Mouse (Mus musculus): ENCODE measurements around the gene Gm17387.

DNA sequence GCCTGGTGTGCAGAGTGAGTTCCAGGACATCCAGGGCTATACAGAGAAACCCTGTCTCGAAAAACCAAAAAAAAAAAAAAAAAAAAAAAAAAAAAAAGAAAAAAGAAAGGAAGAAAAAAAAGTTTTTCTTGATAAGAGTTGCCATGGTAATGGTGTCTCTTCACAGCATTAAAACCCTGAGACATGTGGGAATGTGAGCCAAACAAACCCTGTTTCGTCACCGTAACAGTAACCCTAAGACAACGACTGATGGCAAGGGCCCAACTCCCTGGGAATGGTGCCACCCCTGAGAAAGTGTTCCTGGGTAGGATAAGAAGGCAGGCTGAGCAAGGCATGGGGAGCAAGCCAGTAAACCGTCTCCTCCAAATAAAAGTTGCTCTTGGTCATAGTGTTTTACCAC is 22.0 kb upstream of the Gm17387 start:
- TF ChIP-seq POLR2A (IDR thresholded peaks at IDR 0.05; ENCODE audit: insufficient read depth, low read depth, low read length) (no peak), CTCF (IDR thresholded peaks at IDR 0.05; ENCODE audit: insufficient read depth, low read depth, low read length) (no peak)

Data from olfactory bulb, adult 2 months (tissue).